Mouse (Mus musculus): ENCODE measurements around the gene Slx1b. TPM values are rescaled to one million over a fixed set of nuclear protein-coding genes. Genes with fewer than 3 reads are reported as not detected.

The Slx1b gene
- total RNA-seq, 2 experiments from 2014 or later, result 8.2 to 15.0 TPM

Other genes starting within 250 kb of the Slx1b start
- gene Atp2a1, start 232.7 kb downstream of the Slx1b start, total RNA-seq (2021), result 100 to 1,000 TPM; 189 to 579 TPM
- gene Sh2b1, start 220.4 kb downstream of the Slx1b start, total RNA-seq (2021), result 10 to 100 TPM; 47.5 to 53.4 TPM
- gene Tufm, start 208.4 kb downstream of the Slx1b start, total RNA-seq (2021), result 100 to 1,000 TPM; 215 to 222 TPM
- gene Atxn2l, start 192.3 kb downstream of the Slx1b start, total RNA-seq (2021), result 10 to 100 TPM; 65.0 to 84.5 TPM
- 100 to 1,000 TPM; 214 to 223 TPM for gene Eif3c, start 129.4 kb downstream of the Slx1b start, total RNA-seq (2021)
- 1 to 10 TPM; 2.1 to 2.2 TPM for gene Apobr, start 110.8 kb downstream of the Slx1b start, total RNA-seq (2021)
- gene Cln3, start 110.0 kb downstream of the Slx1b start, total RNA-seq (2021), result 10 to 100 TPM; 26.1 to 36.1 TPM
- gene Il27, start 100.8 kb downstream of the Slx1b start, total RNA-seq (2021), result not detected
- 10 to 100 TPM; 14.9 to 19.9 TPM for gene Nupr1, start 64.9 kb downstream of the Slx1b start, total RNA-seq (2021)
- 10 to 100 TPM; 31.3 to 46.9 TPM for gene Sgf29, start 46.5 kb downstream of the Slx1b start, total RNA-seq (2021)
- gene Sult1a1, start 19.4 kb downstream of the Slx1b start, total RNA-seq (2021), result 100 to 1,000 TPM in 1 of 2 experiments, 10 to 100 TPM in 1; 53.9 to 125 TPM
- gene Bola2, start 383 bp downstream of the Slx1b start, total RNA-seq (2021), result 10 to 100 TPM; 67.6 to 81.0 TPM
- gene Coro1a, start 12.0 kb upstream of the Slx1b start, total RNA-seq (2021), result 10 to 100 TPM; 36.1 to 39.3 TPM
- gene Mapk3, start 63.8 kb upstream of the Slx1b start, total RNA-seq (2021), result 100 to 1,000 TPM; 125 to 158 TPM
- gene Gdpd3, start 70.5 kb upstream of the Slx1b start, total RNA-seq (2021), result 1 to 10 TPM; 3.4 to 8.6 TPM
- gene Ypel3, start 81.2 kb upstream of the Slx1b start, total RNA-seq (2021), result 100 to 1,000 TPM; 140 to 147 TPM
- gene Tbx6, start 85.7 kb upstream of the Slx1b start, total RNA-seq (2021), result 1 to 10 TPM in 1 of 2 experiments, under 1 TPM in 1; 0.60 to 1.2 TPM
- 100 to 1,000 TPM; 103 to 107 TPM for gene Ppp4c, start 96.7 kb upstream of the Slx1b start, total RNA-seq (2021)
- 10 to 100 TPM; 29.0 to 36.1 TPM for gene Fam57b, start 101.9 kb upstream of the Slx1b start, total RNA-seq (2021)
- not detected for gene 4930451I11Rik, start 135.9 kb upstream of the Slx1b start, total RNA-seq (2021)
- 1 to 10 TPM in 1 of 2 experiments, under 1 TPM in 1; 0.82 to 1.0 TPM for gene Doc2a, start 151.6 kb upstream of the Slx1b start, total RNA-seq (2021)
- gene Hirip3, start 166.2 kb upstream of the Slx1b start, total RNA-seq (2021), result 10 to 100 TPM; 21.2 to 28.6 TPM
- 10 to 100 TPM; 35.4 to 45.6 TPM for gene Ino80e, start 166.6 kb upstream of the Slx1b start, total RNA-seq (2021)
- 10 to 100 TPM; 69.7 to 85.8 TPM for gene Taok2, start 188.9 kb upstream of the Slx1b start, total RNA-seq (2021)
- 10 to 100 TPM; 32.1 to 32.3 TPM for gene Tmem219, start 227.1 kb upstream of the Slx1b start, total RNA-seq (2021)
- 10 to 100 TPM; 18.4 to 23.0 TPM for gene Kctd13, start 233.1 kb upstream of the Slx1b start, total RNA-seq (2021)

Data from adrenal gland, postnatal 10 days (tissue).